Mouse (Mus musculus) common myeloid progenitor, adult 5-6 weeks (primary cell): ENCODE data around the gene Sp140. TPM values are rescaled to one million over a fixed set of nuclear protein-coding genes. Genes with fewer than 3 reads are reported as not detected.
"Not testable (repeated sequence)": the region's sequence is repeated elsewhere in the genome, so short reads cannot be mapped to it uniquely, and the experiment has no call there.

ENCODE experiments used
- ATAC-seq: replicated peaks from 2 replicates; pipeline ENCODE4 v1.8.0; 2016; ENCODE audit warnings: low read depth, mild to moderate bottlenecking, moderate TSS enrichment, inconsistent platforms; ENCODE audit not compliant: poor library complexity, severe bottlenecking
- total RNA-seq: library from RNA; stranded (forward); fragments of 200-1000, 187-1606 nt; gene quantifications from 2 replicates; pipeline ENCODE4 v1.2.3, GENCODE M21; 2017

Gene Sp140
- total RNA-seq, 1 experiment from 2014 or later = 62.2 TPM

DNA sequence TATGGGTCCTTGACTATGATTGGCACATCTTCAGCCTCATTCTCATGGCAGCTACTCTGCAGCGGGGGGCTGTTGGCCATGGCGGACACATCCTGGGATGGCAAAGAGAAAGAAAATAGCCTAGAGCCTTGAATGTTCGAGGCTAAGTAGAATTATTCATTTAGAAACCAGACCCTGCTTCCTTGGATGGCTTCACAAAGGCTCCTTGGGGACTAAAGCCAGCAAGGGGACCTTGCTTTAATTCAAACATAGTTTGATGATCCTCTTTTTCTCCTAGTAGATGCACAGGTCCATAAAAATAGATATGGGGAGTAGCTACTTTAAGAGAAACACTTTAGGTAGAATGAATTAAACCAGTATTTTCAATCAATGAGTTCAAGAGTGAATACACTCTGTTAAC lies 36.8 kb downstream of the Sp140 start:
- ATAC-seq = not testable (repeated sequence)

DNA sequence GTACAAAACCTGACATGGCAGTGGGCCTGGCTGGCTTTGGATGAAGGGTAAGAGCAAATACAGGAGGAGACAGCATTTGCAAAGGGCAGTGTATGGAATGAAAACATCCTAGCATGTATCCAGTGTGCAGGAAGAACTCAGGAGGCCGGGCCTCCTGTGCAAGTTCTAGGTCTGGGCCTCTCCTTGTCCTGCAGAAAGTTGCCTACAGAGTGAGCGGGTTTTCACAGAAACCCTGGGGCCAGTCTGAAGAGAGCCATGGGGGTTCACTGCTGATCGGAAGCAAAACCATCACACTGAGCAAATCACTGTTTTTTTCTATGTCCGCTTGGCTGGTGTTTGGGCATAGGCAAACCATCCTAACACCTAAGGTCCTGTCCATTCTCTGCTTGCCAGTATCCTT lies 38.0 kb downstream of the Sp140 start:
- not testable (repeated sequence) for ATAC-seq

DNA sequence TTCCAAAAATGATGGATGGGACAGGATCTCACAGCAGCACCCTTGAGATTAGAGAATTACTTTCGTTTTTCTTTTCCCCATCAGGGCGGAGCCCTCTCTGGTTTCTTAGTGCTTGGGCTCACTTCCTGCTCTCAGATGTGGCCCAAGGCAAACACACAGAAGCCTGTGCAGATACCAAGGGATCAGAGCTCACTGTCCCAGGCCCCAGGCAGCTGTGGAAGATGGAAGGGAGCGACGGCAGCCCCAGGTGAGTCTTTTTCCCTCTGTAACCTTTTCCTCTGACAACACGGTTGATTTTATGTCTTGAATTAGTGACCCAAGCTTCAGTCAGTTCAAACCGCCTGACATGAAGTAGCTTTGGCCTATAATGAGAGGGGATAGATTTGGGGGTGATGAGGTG lies 49.7 kb downstream of the Sp140 start, which contains the start of gene Sp100:
TSS of gene Sp100 (plus strand) at position 108 of the 400 bp plus-strand sequence.
- not testable (repeated sequence) for ATAC-seq

DNA sequence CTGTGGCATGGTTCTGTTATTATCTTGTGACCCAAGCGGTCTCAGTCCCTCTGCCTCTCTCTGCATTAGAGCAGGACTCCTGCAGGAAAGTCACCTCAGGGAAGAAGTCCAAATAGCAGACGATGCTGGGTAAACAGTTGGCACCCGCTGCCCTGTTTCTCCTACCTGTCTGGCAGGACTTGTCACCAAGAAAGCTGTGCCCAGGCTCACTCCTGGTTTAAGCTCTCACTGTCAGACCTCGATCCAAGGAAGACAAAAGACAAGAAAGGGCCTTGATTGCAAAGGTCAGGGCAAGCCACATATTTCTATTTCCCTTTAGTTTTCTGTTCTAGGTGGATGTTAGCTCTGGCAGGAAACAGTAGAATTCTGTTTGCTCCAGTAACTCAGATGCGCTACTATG lies 50.3 kb downstream of the Sp140 start:
- ATAC-seq = not testable (repeated sequence)

DNA sequence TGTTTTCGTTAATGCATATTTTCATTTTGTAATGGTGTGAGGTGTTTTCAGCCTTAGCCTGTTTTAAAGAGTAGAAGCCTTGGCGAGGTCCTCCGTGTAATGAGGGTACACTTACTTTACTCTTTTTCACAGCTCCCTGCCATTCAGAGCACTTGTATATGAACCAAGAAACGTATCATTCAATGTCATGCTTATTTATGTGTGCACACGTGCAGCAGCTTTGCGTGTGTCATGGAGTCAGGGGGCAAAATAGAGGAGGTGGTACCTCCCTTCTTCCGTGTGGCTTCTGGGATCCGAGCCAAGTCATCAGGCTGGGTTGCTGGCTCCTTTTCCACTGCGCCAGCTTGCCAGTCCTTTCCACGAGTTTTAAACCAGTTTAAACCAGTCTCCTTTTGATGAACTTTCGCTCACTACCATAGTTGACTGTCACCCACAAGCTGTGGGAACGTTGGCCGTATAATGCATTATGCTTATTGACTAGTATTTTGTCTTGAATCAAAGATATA lies 51.6 kb downstream of the Sp140 start:
- ATAC-seq = not testable (repeated sequence)

DNA sequence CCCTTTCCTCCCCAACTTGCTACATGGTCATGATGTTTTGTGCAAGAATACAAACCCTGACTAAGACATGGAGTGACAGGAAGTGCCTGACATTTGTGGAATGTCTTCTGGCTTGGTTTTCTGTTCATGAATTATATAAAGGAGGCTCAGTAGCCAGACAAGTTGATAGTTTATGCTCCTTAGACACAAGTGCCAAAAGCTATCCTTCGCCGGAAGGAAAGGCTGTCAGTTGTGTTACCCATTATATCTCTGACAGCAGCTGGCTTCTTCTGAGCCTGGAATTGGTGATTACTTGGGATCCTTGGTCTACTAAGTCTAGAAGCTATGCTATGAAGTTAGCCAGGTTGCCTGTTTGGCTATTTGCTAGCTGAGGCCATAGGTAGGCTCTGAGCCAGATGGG lies 57.0 kb downstream of the Sp140 start:
- not testable (repeated sequence) for ATAC-seq

DNA sequence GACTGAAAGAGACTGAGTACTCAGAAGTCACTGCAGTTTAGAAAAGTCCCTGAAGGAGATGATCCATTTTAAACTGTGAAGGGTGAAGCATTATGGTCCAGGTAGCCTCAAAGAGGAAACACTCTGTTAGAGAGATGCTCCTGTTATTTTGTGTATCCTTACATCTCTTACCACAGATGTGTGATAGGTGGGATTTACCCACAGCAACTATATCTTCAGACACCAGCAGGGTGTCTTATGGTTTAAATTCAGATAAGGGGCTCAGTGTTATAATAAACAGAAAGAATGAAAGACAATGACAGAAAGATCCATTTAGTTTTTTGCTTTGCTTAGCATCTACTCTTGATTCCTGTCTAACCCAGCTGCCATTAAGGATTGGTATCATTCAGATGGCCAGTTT lies 64.1 kb downstream of the Sp140 start:
- ATAC-seq = no peak

DNA sequence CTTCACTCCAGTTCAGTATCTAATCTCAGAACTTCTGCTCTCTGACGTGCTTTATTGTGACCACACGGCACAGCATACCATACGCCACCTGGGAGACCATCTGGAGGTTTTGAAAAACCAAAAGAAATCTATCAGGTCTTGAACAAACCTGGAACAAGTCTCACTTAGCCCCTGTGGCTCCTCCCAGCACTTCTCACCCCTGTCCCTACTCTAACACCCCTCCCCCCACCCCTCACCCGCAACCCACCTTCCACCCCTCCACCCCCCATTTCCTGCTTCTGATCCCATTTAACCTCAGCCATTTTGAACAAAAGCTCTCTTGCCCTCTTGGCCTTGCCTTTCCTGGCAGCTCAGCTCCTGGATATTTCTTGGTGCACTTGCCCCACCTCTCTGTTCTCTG lies 80.0 kb downstream of the Sp140 start:
- no peak for ATAC-seq

DNA sequence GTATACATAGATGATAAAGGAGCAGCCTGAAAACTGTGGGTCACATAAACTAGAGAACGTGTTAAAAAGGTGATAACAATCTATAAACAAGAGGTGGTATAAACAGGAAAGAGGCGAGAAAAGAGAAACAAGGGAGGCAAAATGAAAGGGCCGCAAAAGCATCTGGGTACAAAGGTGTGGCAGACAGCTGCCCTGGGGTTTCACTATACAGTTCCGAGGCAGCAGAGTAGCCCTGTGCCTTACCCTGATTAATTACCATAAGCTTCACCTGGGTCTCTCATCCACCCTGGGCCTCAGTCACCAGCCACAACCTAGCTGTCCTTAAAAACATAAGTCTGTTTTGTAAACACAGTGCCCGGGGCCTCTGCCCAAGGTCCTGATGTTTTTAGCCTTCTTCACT lies 86.5 kb downstream of the Sp140 start:
- no peak for ATAC-seq

DNA sequence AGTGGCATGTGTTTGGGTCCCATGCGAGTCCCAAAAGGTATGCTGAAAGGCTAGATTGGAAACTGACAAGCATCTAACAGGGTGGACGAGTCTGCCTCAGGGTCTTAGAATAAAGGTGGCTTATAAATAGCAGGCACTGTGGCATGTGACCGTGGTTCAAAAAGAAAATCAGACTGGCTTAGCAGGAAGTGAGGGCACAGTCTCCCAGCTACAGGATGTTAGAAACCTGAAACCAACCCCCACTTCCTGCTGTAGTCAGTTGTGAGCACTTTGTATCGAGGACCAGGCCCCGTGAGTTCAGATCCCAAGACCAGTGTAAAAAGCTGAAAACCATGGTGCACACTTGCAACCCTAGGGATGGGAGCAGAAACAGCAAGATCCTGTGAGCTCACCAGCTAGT lies 87.2 kb downstream of the Sp140 start:
- peak; percentile 73 for ATAC-seq

DNA sequence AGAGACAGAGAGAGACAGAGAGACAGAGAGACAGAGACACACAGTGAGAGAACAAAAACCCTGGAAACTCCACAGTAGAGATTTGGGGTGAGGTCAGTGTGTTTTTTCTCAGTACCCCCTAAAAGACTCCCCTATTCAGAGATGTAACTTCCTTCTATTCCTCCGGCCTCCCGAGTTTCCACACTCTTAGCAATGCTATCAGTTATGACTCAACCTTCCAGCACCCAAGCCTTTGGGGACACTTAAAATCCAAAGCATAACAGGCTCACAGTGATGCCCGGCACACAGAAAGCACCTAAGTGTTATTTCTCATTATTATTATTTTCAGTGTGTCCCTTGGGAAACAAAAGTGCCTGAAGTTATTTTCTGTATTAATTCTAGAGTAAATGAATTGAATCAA lies 90.4 kb downstream of the Sp140 start:
- no peak for ATAC-seq

DNA sequence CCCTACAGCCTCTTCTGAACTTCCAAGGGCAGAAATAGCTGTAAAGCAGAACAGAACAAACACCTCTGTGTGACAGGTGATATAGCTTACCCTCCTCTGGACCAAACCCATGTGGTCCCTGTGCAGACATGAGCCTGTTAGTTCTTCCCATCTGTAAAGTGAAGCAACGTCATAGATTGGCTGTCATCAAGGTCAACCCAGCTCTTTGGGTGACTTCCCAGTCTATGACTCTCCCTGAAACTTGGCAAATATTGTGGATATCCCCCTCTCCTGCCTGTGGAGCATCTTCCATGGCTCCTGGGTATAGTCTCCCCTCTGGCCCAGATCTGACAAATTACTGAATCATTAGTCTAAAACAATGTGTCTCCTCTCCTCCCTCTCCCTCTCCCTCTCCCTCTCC lies 92.1 kb downstream of the Sp140 start:
- ATAC-seq = no peak

DNA sequence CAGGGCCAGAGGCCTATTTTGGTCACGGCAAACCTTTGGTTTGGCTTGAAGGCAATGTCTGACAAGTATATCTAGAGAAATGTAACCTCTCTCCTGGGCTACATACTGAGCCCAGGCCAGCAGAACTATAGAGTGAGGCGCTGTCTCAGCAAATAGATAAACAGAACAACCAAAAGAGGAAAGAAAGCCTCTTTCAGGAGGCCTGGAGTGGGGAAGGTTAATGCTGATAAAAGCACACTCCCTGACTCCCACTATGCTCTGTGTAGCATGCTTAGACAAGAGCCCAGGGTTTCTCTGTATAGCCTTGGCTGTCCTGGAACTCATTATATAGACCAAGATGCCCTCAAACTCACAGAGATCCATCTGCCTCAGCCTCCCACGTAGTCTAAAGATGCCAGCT lies 93.1 kb downstream of the Sp140 start:
- ATAC-seq = peak; percentile 51; the same call in 1 of the 2 replicates

Other genes starting within 250 kb of the Sp140 start
- 4.9 TPM in 1 of 2 replicates, not detected in the other for gene G530012D18Rik, start 24.7 kb upstream of the Sp140 start, total RNA-seq
- 116 and 120 TPM in 2 replicates for gene Sp110, start 1.6 kb upstream of the Sp140 start, total RNA-seq
- gene Sp100, start 49.6 kb downstream of the Sp140 start, total RNA-seq = 64.9 and 116 TPM in 2 replicates
- gene A630001G21Rik, start 178.3 kb downstream of the Sp140 start, total RNA-seq = 46.6 and 54.3 TPM in 2 replicates
- gene Cab39, start 193.1 kb downstream of the Sp140 start, total RNA-seq = 102 and 110 TPM in 2 replicates